Mouse (Mus musculus) thymus, postnatal 4 days (tissue): ENCODE measurements at regions not wholly inside any gene's neighbourhood (a gene's known extent, or its start where the extent isn't known, plus 50 kb on each side); places are given as distances from the start of the nearest gene placed in this dataset.

Experiments
- DNase-seq: peaks from one replicate; pipeline ENCODE4 v3.0.0; 2021

- no peak for DNase-seq
These were observed 135.0 kb downstream of the Cemip2 start for GRCm38 (mm10) chr19:21913005-21913670.

DNA sequence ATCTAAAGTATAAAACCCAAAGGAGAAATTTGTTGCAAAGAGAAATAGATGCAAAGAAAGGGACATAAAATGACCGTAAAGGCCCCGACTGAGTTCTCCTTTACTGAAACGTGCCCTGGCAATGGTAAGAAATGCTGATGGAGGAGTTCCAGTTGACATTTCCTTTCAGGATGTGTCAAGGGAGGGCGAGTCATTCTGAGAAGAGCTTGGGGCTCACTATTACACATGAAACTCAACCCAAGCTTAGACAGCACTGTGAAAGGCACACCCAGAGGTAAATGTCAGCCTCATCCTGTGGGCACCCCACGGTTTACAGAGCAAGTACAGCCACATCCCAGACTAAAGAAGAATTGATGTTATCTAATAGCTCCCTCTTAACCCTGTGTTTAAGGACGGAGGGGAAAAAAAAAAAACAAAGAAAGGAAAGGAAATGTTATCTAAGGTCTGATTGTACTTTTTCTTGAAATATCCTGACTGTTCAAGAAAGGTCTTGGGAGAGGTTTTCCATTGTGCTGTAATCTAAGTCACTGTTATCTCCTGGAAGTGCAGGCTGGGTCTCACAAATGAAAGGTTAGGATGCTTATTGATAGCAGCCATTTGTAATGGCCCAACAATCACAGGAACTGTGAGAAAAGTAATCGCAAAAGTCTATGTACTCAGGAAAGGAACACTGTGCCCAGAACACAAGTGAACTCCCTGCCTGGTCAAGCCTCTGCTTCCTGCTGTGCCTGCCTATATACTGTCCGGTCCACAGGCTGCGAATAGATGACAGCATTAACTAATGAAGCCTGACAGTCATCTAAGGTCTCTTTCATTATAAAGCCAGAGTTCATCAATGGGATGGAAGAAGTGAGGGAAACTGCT is 135.8 kb downstream of the Cemip2 start:
- no peak for DNase-seq

- DNase-seq, result no peak
These were observed 136.5 kb downstream of the Cemip2 start for GRCm38 (mm10) chr19:21914658-21915057.

GRCm38 (mm10) chr19:21918113-21918512 is 140.0 kb downstream of the Cemip2 start:
- DNase-seq, result no peak

DNA sequence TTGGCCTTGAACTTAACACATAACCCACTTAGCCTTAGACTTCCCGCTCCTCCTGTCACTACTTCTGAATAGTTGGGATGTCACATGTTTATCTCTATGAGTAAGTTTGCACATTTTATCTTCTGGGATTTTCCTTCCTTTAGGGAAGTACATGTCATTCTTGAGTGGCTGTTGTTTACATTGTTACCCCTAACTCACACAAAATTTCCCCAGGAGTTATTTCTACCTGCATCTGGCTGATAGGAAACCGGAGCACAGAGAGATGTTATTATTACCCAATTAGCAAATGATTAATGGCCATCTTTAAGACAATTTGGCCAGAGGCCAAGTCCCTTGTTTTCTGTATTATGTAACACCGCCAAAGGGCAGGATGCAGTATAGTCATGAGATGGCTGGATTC is 140.9 kb downstream of the Cemip2 start:
- no peak for DNase-seq

- DNase-seq, result no peak
These were observed 162.0 kb downstream of the Cemip2 start for GRCm38 (mm10) chr19:21940114-21940513.

DNA sequence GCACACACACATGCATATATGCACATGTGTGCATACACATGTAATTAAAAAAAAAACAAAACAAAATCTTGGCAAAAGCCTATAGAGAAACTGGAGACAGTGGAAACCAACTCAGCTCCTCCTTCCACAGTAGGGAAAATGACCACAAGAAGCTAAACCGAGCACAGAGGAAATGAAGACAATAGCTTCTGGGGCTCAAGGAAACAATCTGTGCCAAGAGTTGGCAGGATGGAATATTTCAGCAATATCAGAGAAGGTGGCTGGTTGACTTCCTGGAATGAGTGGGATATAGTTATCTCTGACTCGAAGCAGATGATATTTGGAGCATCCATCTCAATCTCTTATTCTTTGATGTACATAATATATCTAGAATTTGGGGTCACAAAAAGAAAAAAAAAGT is 163.6 kb downstream of the Cemip2 start:
- DNase-seq, result no peak

- no peak for DNase-seq
These were observed 164.1 kb downstream of the Cemip2 start for GRCm38 (mm10) chr19:21942286-21942685.

DNA sequence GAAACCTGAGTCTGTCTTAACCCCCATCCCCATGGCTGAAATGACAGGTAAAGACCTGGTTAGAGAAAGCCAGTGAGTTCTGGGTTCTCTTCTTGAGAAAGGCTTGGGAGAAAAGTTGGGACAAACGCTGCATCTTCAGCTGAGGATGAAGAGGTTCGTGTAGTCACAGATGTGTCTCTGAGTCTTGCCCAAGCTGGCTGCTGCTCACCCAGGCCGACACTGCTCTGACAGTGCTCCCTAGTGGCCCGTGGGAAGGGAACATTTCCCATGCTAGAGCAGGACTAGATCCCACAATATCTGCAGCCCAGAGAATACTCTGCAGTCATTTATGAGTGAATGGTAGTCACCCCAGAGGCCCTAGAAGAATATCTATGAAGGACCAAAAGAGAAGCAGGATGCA is 165.3 kb downstream of the Cemip2 start:
- no peak for DNase-seq

GRCm38 (mm10) chr19:21946262-21946922 is 168.2 kb downstream of the Cemip2 start:
- no peak for DNase-seq

- DNase-seq, result no peak
These were observed 169.9 kb downstream of the Cemip2 start for GRCm38 (mm10) chr19:21948030-21948429.

- DNase-seq, result no peak
These were observed 176.2 kb upstream of the Trpm3 start for GRCm38 (mm10) chr19:21962635-21963034.

DNA sequence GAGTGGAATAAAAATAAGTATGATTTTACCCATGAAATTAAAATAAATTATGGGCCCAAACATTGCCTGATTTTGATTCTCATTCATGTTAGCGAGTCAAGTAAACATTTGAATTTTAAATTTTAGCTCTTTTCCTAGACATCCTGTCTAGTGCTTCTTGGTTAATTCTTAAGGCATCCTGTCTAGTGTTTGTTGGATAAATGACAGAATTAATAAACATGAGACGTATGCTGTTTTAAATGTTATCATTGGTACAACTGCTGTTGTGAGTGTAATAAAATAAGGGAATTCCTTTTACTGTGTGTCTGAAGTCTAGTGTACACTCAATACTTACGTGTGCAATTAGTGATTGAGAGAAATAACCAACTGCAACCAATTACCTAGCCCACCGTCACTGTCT is 149.0 kb upstream of the Trpm3 start:
- no peak for DNase-seq

DNA sequence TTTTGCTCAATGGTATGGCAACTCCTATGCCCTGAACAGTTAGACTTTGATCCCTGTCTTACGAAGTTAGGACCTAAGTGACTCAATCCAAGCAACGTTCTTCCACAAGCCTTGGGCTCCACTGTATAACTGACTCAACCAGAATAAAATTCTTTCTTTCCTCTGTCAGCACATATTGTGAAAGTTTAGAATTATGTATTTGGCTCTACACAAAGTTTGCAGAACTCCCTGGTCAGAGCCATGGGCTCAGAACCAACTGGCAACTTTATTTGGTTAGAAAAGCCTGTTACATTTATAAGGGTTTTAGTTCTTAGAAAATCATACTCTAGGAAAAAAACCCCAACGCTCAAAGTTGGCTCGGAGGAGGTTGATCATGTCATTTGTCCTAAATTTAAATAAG is 147.9 kb upstream of the Trpm3 start:
- no peak for DNase-seq

- DNase-seq, result no peak
These were observed 147.4 kb upstream of the Trpm3 start for GRCm38 (mm10) chr19:21991413-21991812.

GRCm38 (mm10) chr19:21999621-22000020 is 139.2 kb upstream of the Trpm3 start:
- no peak for DNase-seq

- DNase-seq, result no peak
These were observed 130.6 kb upstream of the Trpm3 start for GRCm38 (mm10) chr19:22008053-22008935.

DNA sequence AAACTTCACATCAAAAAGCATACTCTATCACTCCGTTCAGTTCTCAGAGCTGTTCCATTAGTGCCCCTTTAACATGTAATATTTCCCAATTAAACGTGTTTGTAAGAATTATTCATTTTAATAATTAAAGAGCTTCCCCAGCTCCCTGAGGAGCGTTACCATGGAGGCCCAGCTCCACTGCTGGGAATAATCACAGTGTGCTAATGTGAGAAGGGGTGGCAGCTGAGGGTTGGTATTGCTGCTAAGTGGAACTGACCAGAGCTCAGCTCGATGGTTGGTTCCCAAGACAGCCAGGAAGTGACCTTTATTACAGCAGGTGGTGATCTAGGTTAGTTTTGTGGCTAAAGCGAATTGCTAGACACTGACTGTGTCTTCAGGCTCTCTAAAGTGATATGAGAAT is 128.6 kb upstream of the Trpm3 start:
- DNase-seq, result no peak

GRCm38 (mm10) chr19:22015854-22016610 is 122.8 kb upstream of the Trpm3 start:
- no peak for DNase-seq

DNA sequence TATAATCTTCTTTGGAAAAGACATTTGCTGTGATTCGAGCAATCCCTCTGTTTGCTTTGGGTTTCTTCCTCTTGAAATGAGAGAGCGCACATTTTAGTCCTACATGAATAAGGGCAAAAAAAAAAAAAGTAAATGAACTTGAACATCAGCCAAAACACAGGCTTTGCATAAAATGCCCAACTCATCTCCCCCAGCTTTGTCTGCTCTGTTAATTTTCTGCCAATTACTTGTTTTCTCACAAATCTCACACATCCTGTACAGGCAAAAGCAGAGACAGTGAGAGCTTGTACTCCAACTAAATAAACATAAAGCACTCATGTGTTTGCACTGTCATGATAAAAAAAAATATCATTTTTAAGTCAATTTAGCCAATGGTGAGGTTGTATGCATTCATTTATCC is 121.4 kb upstream of the Trpm3 start:
- no peak for DNase-seq

DNA sequence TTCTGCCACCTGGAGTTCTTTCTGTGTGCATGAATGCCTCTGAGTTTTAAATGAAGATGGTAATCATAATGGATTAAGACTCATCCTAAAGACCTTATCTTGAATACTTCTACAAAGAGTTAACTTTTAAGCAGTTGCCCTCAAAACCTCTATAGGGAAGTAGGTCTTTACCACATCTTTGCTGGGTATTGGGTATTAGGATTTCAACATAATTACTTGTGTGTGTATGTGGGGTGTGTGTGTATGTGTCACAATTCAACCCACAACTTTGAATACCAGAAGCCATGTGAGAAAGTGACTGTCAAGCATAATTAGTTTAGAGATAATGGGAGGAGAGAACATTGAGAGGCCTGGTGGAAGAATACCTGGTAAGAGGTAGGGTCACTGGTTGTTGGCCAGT is 111.3 kb upstream of the Trpm3 start:
- DNase-seq, result no peak

DNA sequence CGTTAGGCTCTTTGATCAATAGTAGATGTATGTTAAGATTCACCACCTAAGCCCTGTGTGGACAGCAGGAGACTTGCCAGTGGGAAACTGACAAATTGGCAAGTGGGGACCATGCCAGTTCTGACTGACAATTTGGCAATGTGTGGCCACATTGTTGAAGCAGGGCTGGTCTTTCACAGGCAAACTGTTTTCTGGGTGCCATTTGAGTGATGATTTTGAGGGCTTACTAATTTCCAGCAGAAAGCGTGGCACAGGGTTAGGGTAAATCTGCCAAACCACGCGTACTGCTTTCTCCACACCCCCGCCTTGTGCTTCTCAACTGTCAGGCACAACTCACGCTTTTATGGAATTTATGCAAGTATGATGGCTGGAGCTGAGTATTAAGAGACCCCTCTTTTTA is 91.2 kb upstream of the Trpm3 start:
- DNase-seq, result no peak
